Mouse (Mus musculus): ENCODE results near the gene Patj. TPM values are rescaled to one million over a fixed set of nuclear protein-coding genes. Genes with fewer than 3 reads are reported as not detected.

The Patj gene
- polyA plus RNA-seq, 1 experiment from 2014 or later, result 22.5 TPM

GRCm38 (mm10) chr4:98439261-98440005, 43.8 kb downstream of the Patj start:
- Histone ChIP-seq H3K9ac (ENCODE audit: low read depth, low read length) (no peak overlapping the region), H3K9me3 (ENCODE audit: control insufficient read depth, low read length) (no peaks in the 10 kb centered on the region), H3K4me3 (ENCODE audit: low read length) (no peak overlapping the region), H3K27ac (ENCODE audit: low read length) (no peak overlapping the region), H3K4me2 (ENCODE audit: low read depth, low read length) (no peak overlapping the region), H3K27me3 (replicated peaks; ENCODE audit: control insufficient read depth, insufficient read depth, low read length) (no peaks in the 10 kb centered on the region), H3K4me1 (ENCODE audit: control insufficient read depth, insufficient read depth, low read length) (no peaks in the 10 kb centered on the region), H3K36me3 (ENCODE audit: control insufficient read depth, insufficient read depth, low read length) (no peaks in the 10 kb centered on the region)
- no peak for ATAC-seq
- 88% methylated on average over 8 of the region's 8 CpGs for WGBS

- peak; percentile 70; the same call in 1 of the 2 replicates for ATAC-seq
- Histone ChIP-seq H3K27me3 (replicated peaks; ENCODE audit: control insufficient read depth, insufficient read depth, low read length) (no peaks in the 10 kb centered on the region), H3K27ac (ENCODE audit: low read length) (no peak overlapping the region), H3K9me3 (ENCODE audit: control insufficient read depth, low read length) (no peaks in the 10 kb centered on the region), H3K9ac (ENCODE audit: low read depth, low read length) (no peak overlapping the region), H3K4me1 (ENCODE audit: control insufficient read depth, insufficient read depth, low read length) (no peaks in the 10 kb centered on the region), H3K4me3 (ENCODE audit: low read length) (no peak overlapping the region), H3K4me2 (ENCODE audit: low read depth, low read length) (no peak overlapping the region), H3K36me3 (ENCODE audit: control insufficient read depth, insufficient read depth, low read length) (no peaks in the 10 kb centered on the region)
- WGBS, result 39% methylated on average over 3 of the region's 3 CpGs
Observed at GRCm38 (mm10) chr4:98441248-98441647, 45.7 kb downstream of the Patj start.

GRCm38 (mm10) chr4:98444437-98445139, 49.0 kb downstream of the Patj start:
- H3K27ac ChIP-seq (ENCODE audit: low read length), result no peak overlapping the region
- ATAC-seq, result peak; percentile 73; the same call in 1 of the 2 replicates
- no peak overlapping the region for H3K9ac ChIP-seq (ENCODE audit: low read depth, low read length)
- no peaks in the 10 kb centered on the region for H3K36me3 ChIP-seq (ENCODE audit: control insufficient read depth, insufficient read depth, low read length)
- H3K4me3 ChIP-seq (ENCODE audit: low read length), result no peak overlapping the region
- no peaks in the 10 kb centered on the region for H3K9me3 ChIP-seq (ENCODE audit: control insufficient read depth, low read length)
- no peaks in the 10 kb centered on the region for H3K27me3 ChIP-seq (replicated peaks; ENCODE audit: control insufficient read depth, insufficient read depth, low read length)
- no peaks in the 10 kb centered on the region for H3K4me1 ChIP-seq (ENCODE audit: control insufficient read depth, insufficient read depth, low read length)
- WGBS, result 90% methylated on average over 10 of the region's 10 CpGs
- H3K4me2 ChIP-seq (ENCODE audit: low read depth, low read length), result no peak overlapping the region

- ATAC-seq, result peak; percentile 95
- 31% methylated on average over 4 of the region's 4 CpGs for WGBS
- H3K27ac ChIP-seq (ENCODE audit: low read length), result peak overlapping the region; percentile 58
Observed at GRCm38 (mm10) chr4:98449564-98450263, 54.1 kb downstream of the Patj start.

GRCm38 (mm10) chr4:98450308-98450707, 54.7 kb downstream of the Patj start:
- no peak overlapping the region for H3K4me3 ChIP-seq (ENCODE audit: low read length)
- WGBS, result 53% methylated on average over 11 of the region's 11 CpGs

More at GRCm38 (mm10) chr4:98449564-98450263, 54.1 kb downstream of the Patj start:
- no peak overlapping the region for H3K9ac ChIP-seq (ENCODE audit: low read depth, low read length)
- H3K27me3 ChIP-seq (replicated peaks; ENCODE audit: control insufficient read depth, insufficient read depth, low read length), result no peaks in the 10 kb centered on the region
- H3K36me3 ChIP-seq (ENCODE audit: control insufficient read depth, insufficient read depth, low read length), result peaks cover 4% of the 10 kb centered on the region; the same call in 1 of the 2 replicates
- H3K4me2 ChIP-seq (ENCODE audit: low read depth, low read length), result peak overlapping the region; percentile 19; the same call in 1 of the 2 replicates
- no peak overlapping the region for H3K4me3 ChIP-seq (ENCODE audit: low read length)
- H3K4me1 ChIP-seq (ENCODE audit: control insufficient read depth, insufficient read depth, low read length), result peaks cover 13% of the 10 kb centered on the region
- no peaks in the 10 kb centered on the region for H3K9me3 ChIP-seq (ENCODE audit: control insufficient read depth, low read length)

GRCm38 (mm10) chr4:98450829-98451228, 55.2 kb downstream of the Patj start:
- no peaks in the 10 kb centered on the region for H3K9me3 ChIP-seq (ENCODE audit: control insufficient read depth, low read length)
- no peak overlapping the region for H3K27ac ChIP-seq (ENCODE audit: low read length)
- ATAC-seq, result no peak
- H3K36me3 ChIP-seq (ENCODE audit: control insufficient read depth, insufficient read depth, low read length), result peaks cover 4% of the 10 kb centered on the region; the same call in 1 of the 2 replicates
- H3K4me3 ChIP-seq (ENCODE audit: low read length), result no peak overlapping the region
- H3K27me3 ChIP-seq (replicated peaks; ENCODE audit: control insufficient read depth, insufficient read depth, low read length), result no peaks in the 10 kb centered on the region
- H3K4me1 ChIP-seq (ENCODE audit: control insufficient read depth, insufficient read depth, low read length), result peaks cover 13% of the 10 kb centered on the region
- H3K9ac ChIP-seq (ENCODE audit: low read depth, low read length), result no peak overlapping the region
- 71% methylated on average over 5 of the region's 5 CpGs for WGBS
- H3K4me2 ChIP-seq (ENCODE audit: low read depth, low read length), result no peak overlapping the region

More at GRCm38 (mm10) chr4:98450308-98450707, 54.7 kb downstream of the Patj start:
- no peaks in the 10 kb centered on the region for H3K9me3 ChIP-seq (ENCODE audit: control insufficient read depth, low read length)
- peaks cover 4% of the 10 kb centered on the region; the same call in 1 of the 2 replicates for H3K36me3 ChIP-seq (ENCODE audit: control insufficient read depth, insufficient read depth, low read length)
- peak overlapping the region; percentile 19; the same call in 1 of the 2 replicates for H3K4me2 ChIP-seq (ENCODE audit: low read depth, low read length)
- H3K9ac ChIP-seq (ENCODE audit: low read depth, low read length), result no peak overlapping the region
- H3K27me3 ChIP-seq (replicated peaks; ENCODE audit: control insufficient read depth, insufficient read depth, low read length), result no peaks in the 10 kb centered on the region
- ATAC-seq, result peak; percentile 60
- peaks cover 13% of the 10 kb centered on the region for H3K4me1 ChIP-seq (ENCODE audit: control insufficient read depth, insufficient read depth, low read length)
- H3K27ac ChIP-seq (ENCODE audit: low read length), result peak overlapping the region; percentile 58

GRCm38 (mm10) chr4:98451259-98451658, 55.7 kb downstream of the Patj start:
- no peaks in the 10 kb centered on the region for H3K27me3 ChIP-seq (replicated peaks; ENCODE audit: control insufficient read depth, insufficient read depth, low read length)
- no peaks in the 10 kb centered on the region for H3K9me3 ChIP-seq (ENCODE audit: control insufficient read depth, low read length)
- peaks cover 13% of the 10 kb centered on the region for H3K4me1 ChIP-seq (ENCODE audit: control insufficient read depth, insufficient read depth, low read length)
- WGBS, result 54% methylated on average over 3 of the region's 3 CpGs
- H3K4me2 ChIP-seq (ENCODE audit: low read depth, low read length), result no peak overlapping the region
- no peak for ATAC-seq
- H3K27ac ChIP-seq (ENCODE audit: low read length), result no peak overlapping the region
- no peak overlapping the region for H3K4me3 ChIP-seq (ENCODE audit: low read length)
- peaks cover 4% of the 10 kb centered on the region; the same call in 1 of the 2 replicates for H3K36me3 ChIP-seq (ENCODE audit: control insufficient read depth, insufficient read depth, low read length)
- H3K9ac ChIP-seq (ENCODE audit: low read depth, low read length), result no peak overlapping the region

GRCm38 (mm10) chr4:98452725-98453124, 57.1 kb downstream of the Patj start:
- Histone ChIP-seq H3K27me3 (replicated peaks; ENCODE audit: control insufficient read depth, insufficient read depth, low read length) (no peaks in the 10 kb centered on the region), H3K36me3 (ENCODE audit: control insufficient read depth, insufficient read depth, low read length) (peaks cover 4% of the 10 kb centered on the region; the same call in 1 of the 2 replicates), H3K4me2 (ENCODE audit: low read depth, low read length) (no peak overlapping the region), H3K4me3 (ENCODE audit: low read length) (no peak overlapping the region), H3K9me3 (ENCODE audit: control insufficient read depth, low read length) (no peaks in the 10 kb centered on the region), H3K9ac (ENCODE audit: low read depth, low read length) (no peak overlapping the region), H3K4me1 (ENCODE audit: control insufficient read depth, insufficient read depth, low read length) (peaks cover 13% of the 10 kb centered on the region), H3K27ac (ENCODE audit: low read length) (no peak overlapping the region)
- 97% methylated on average over 2 of the region's 2 CpGs for WGBS
- no peak for ATAC-seq

GRCm38 (mm10) chr4:98453231-98453630, 57.6 kb downstream of the Patj start:
- Histone ChIP-seq H3K27ac (ENCODE audit: low read length) (no peak overlapping the region), H3K27me3 (replicated peaks; ENCODE audit: control insufficient read depth, insufficient read depth, low read length) (no peaks in the 10 kb centered on the region), H3K9me3 (ENCODE audit: control insufficient read depth, low read length) (no peaks in the 10 kb centered on the region), H3K4me3 (ENCODE audit: low read length) (no peak overlapping the region), H3K4me2 (ENCODE audit: low read depth, low read length) (no peak overlapping the region), H3K9ac (ENCODE audit: low read depth, low read length) (no peak overlapping the region), H3K36me3 (ENCODE audit: control insufficient read depth, insufficient read depth, low read length) (peaks cover 4% of the 10 kb centered on the region; the same call in 1 of the 2 replicates), H3K4me1 (ENCODE audit: control insufficient read depth, insufficient read depth, low read length) (peaks cover 13% of the 10 kb centered on the region)
- WGBS, result 88% methylated on average over 5 of the region's 5 CpGs
- ATAC-seq, result no peak
